Mouse (Mus musculus): ENCODE data around the gene Plekhg5.

- TF ChIP-seq RAD21 (IDR thresholded peaks at IDR 0.05; ENCODE audit: low read depth, low read length) (no peak), ZC3H11A (IDR thresholded peaks at IDR 0.05; ENCODE audit: low read depth, low read length) (no peak), CTCF (conservative IDR thresholded peaks at IDR 0.05 in 1 of 2, IDR thresholded peaks at IDR 0.05 in 1 of 2; ENCODE audit: low read depth in 2 of 2, low read length in 2 of 2) (peak; percentile 55 to 82), POLR2A (IDR thresholded peaks at IDR 0.05; ENCODE audit: low read depth, low read length) (peak; percentile 39; the same call in 1 of the 2 replicates), ZNF384 (IDR thresholded peaks at IDR 0.05; ENCODE audit: low read depth, low read length) (no peak), E2F4 (IDR thresholded peaks at IDR 0.05; ENCODE audit: insufficient replicate concordance, low read depth, low read length) (no peak), MEF2A (IDR thresholded peaks at IDR 0.05; ENCODE audit: borderline replicate concordance, low read depth, low read length) (no peak; the same call in 1 of the 2 replicates), ZMIZ1 (IDR thresholded peaks at IDR 0.05; ENCODE audit: low read depth, low read length) (no peak), TCF12 (IDR thresholded peaks at IDR 0.05; ENCODE audit: low read depth, low read length) (no peak; the same call in 1 of the 2 replicates), EP300 (IDR thresholded peaks at IDR 0.05; ENCODE audit: low read length) (no peak), NRF1 (IDR thresholded peaks at IDR 0.05; ENCODE audit: low read depth, low read length) (no peak), UBTF (IDR thresholded peaks at IDR 0.05; ENCODE audit: low read depth, low read length) (no peak), MAFK (IDR thresholded peaks at IDR 0.05; ENCODE audit: insufficient replicate concordance, low read length) (no peak), ETS1 (conservative IDR thresholded peaks at IDR 0.05; ENCODE audit: low read depth, low read length) (no peak)
Observed at GRCm38 (mm10) chr4:152138497-152139260, 66.4 kb downstream of the Plekhg5 start.
